Mouse (Mus musculus) kidney, adult 11 months (tissue): ENCODE data around the gene Nr1i2.
"Not testable (repeated sequence)": the region's sequence is repeated elsewhere in the genome, so short reads cannot be mapped to it uniquely, and the experiment has no call there.

Experiments used
- DNase-seq: peaks from one replicate; pipeline ENCODE4 v3.0.0; 2022

The Nr1i2 gene

GRCm38 (mm10) chr16:38294685-38295348, at the start of gene Nr1i2:
Nr1i2 (minus strand) TSS chr16:38294824.
- peak; percentile 67 for DNase-seq

GRCm38 (mm10) chr16:38341396-38342324, 47.0 kb upstream of the Nr1i2 start, which contains the start of gene Maats1:
Maats1 (minus strand) TSS chr16:38342143.
- DNase-seq, result peak; percentile 67

- not testable (repeated sequence) for DNase-seq
Observed at GRCm38 (mm10) chr16:38338077-38338476, 43.5 kb upstream of the Nr1i2 start.

GRCm38 (mm10) chr16:38334431-38334830, 39.8 kb upstream of the Nr1i2 start:
- peak; percentile 76 for DNase-seq

- DNase-seq, result no peak
Observed at GRCm38 (mm10) chr16:38329340-38329739, 34.7 kb upstream of the Nr1i2 start.

GRCm38 (mm10) chr16:38326778-38327397, 32.3 kb upstream of the Nr1i2 start:
- DNase-seq, result no peak

- no peak for DNase-seq
Observed at GRCm38 (mm10) chr16:38324311-38324710, 29.7 kb upstream of the Nr1i2 start.

GRCm38 (mm10) chr16:38321452-38321935, 26.9 kb upstream of the Nr1i2 start:
- no peak for DNase-seq

- DNase-seq, result no peak
Observed at GRCm38 (mm10) chr16:38319087-38319486, 24.5 kb upstream of the Nr1i2 start.

GRCm38 (mm10) chr16:38318492-38318891, 23.9 kb upstream of the Nr1i2 start:
- no peak for DNase-seq

- DNase-seq, result no peak
Observed at GRCm38 (mm10) chr16:38308195-38308594, 13.6 kb upstream of the Nr1i2 start.

GRCm38 (mm10) chr16:38307651-38308050, 13.0 kb upstream of the Nr1i2 start:
- no peak for DNase-seq

GRCm38 (mm10) chr16:38307221-38307605, 12.6 kb upstream of the Nr1i2 start:
- DNase-seq, result no peak

GRCm38 (mm10) chr16:38306571-38307220, 12.1 kb upstream of the Nr1i2 start:
- DNase-seq, result no peak

GRCm38 (mm10) chr16:38304460-38305194, 10.0 kb upstream of the Nr1i2 start:
- peak; percentile 72 for DNase-seq

- no peak for DNase-seq
Observed at GRCm38 (mm10) chr16:38302367-38302766, 7.7 kb upstream of the Nr1i2 start.

- no peak for DNase-seq
Observed at GRCm38 (mm10) chr16:38298410-38298809, 3.8 kb upstream of the Nr1i2 start.

GRCm38 (mm10) chr16:38295349-38295930, 816 bp upstream of the Nr1i2 start:
- DNase-seq, result peak; percentile 49

GRCm38 (mm10) chr16:38290151-38290550, 4.5 kb downstream of the Nr1i2 start:
- no peak for DNase-seq

GRCm38 (mm10) chr16:38288851-38289250, 5.8 kb downstream of the Nr1i2 start:
- peak; percentile 56 for DNase-seq

- no peak for DNase-seq
Observed at GRCm38 (mm10) chr16:38287762-38288161, 6.9 kb downstream of the Nr1i2 start.

GRCm38 (mm10) chr16:38287357-38287756, 7.3 kb downstream of the Nr1i2 start:
- no peak for DNase-seq
